Mouse (Mus musculus): ENCODE results near the gene Nfe2. TPM values are rescaled to one million over a fixed set of nuclear protein-coding genes. Genes with fewer than 3 reads are reported as not detected.
A peak's percentile ranks its signal among the peaks of the same experiment; 100 is the strongest.
"Not testable (repeated sequence)": the region's sequence is repeated elsewhere in the genome, so short reads cannot be mapped to it uniquely, and the experiment has no call there.

Gene Nfe2
- polyA plus RNA-seq, 1 experiment from 2014 or later: 0.63 TPM

DNA sequence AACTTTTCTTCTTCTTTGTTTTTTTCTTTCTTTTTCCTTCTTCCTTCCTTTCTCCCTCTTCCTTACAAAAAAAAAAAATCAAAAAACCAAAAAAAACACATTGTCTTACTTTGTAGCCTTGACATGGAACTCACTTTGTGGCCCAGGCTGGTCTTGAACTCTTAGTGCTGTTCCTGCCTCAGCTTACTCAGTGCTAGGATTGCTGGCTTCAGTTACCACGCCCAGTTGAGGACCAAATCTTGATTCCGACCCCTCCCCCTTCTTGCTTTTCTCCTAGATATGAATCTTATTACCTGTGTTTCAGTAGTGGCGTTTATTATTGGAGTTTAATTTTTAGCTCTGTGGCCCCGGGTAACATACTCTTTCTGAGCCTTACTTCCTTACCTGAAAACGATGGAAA, 959 bp upstream of the Nfe2 start:
- no peak overlapping the region for H3K9ac ChIP-seq
- H3K27me3 ChIP-seq (replicated peaks): 0 out of 2 replicates have a peak, but pooled peaks cover 5% of the 10 kb centered on the region
- no peaks in the 10 kb centered on the region for H3K36me3 ChIP-seq (replicated peaks)
- no peak overlapping the region for H3K4me3 ChIP-seq
- peaks cover 6% of the 10 kb centered on the region for H3K4me1 ChIP-seq
- no peak for ATAC-seq (replicated peaks)
- no peaks in the 10 kb centered on the region for H3K9me3 ChIP-seq
- H3K4me2 ChIP-seq: no peak overlapping the region
- 85% methylated on average over 5 of the region's 5 CpGs for WGBS
- H3K27ac ChIP-seq: no peak overlapping the region

GRCm38 (mm10) chr15:103256210-103256986, 1.8 kb downstream of the Nfe2 start:
- Histone ChIP-seq H3K4me3 (no peak overlapping the region), H3K27ac (no peak overlapping the region), H3K4me1 (peaks cover 6% of the 10 kb centered on the region), H3K4me2 (no peak overlapping the region), H3K36me3 (replicated peaks) (no peaks in the 10 kb centered on the region), H3K9me3 (no peaks in the 10 kb centered on the region), H3K9ac (no peak overlapping the region), H3K27me3 (replicated peaks) (0 out of 2 replicates have a peak, but pooled peaks cover 5% of the 10 kb centered on the region)
- no peak for ATAC-seq (replicated peaks)
- 92% methylated on average over 6 of the region's 6 CpGs for WGBS

GRCm38 (mm10) chr15:103255169-103255568, 3.0 kb downstream of the Nfe2 start:
- Histone ChIP-seq H3K4me2 (peak overlapping the region; percentile 65), H3K4me3 (peak overlapping the region; percentile 34), H3K27ac (no peak overlapping the region), H3K4me1 (peaks cover 6% of the 10 kb centered on the region), H3K27me3 (replicated peaks) (0 out of 2 replicates have a peak, but pooled peaks cover 5% of the 10 kb centered on the region), H3K9ac (peak overlapping the region; percentile 40; the same call in 1 of the 2 replicates), H3K36me3 (replicated peaks) (no peaks in the 10 kb centered on the region), H3K9me3 (no peaks in the 10 kb centered on the region)
- under 1% methylated on average over 25 of the region's 25 CpGs for WGBS
- ATAC-seq (replicated peaks): peak; percentile 54; the same call in 1 of the 2 replicates

- no peak overlapping the region for H3K27ac ChIP-seq
- H3K36me3 ChIP-seq (replicated peaks): peaks cover 10% of the 10 kb centered on the region
- ATAC-seq (replicated peaks): no peak
- no peak overlapping the region for H3K9ac ChIP-seq
- 100% methylated on average over 1 of the region's 1 CpGs for WGBS
- no peaks in the 10 kb centered on the region for H3K9me3 ChIP-seq
- H3K27me3 ChIP-seq (replicated peaks): 0 out of 2 replicates have a peak, but pooled peaks cover 5% of the 10 kb centered on the region
- no peak overlapping the region for H3K4me2 ChIP-seq
- peaks cover 6% of the 10 kb centered on the region for H3K4me1 ChIP-seq
- H3K4me3 ChIP-seq: no peak overlapping the region
These were observed 4.9 kb downstream of the Nfe2 start for GRCm38 (mm10) chr15:103253352-103253751.

GRCm38 (mm10) chr15:103252660-103253059, 5.5 kb downstream of the Nfe2 start:
- ATAC-seq (replicated peaks): no peak
- 80% methylated on average over 3 of the region's 3 CpGs for WGBS
- H3K27me3 ChIP-seq (replicated peaks): 0 out of 2 replicates have a peak, but pooled peaks cover 5% of the 10 kb centered on the region

DNA sequence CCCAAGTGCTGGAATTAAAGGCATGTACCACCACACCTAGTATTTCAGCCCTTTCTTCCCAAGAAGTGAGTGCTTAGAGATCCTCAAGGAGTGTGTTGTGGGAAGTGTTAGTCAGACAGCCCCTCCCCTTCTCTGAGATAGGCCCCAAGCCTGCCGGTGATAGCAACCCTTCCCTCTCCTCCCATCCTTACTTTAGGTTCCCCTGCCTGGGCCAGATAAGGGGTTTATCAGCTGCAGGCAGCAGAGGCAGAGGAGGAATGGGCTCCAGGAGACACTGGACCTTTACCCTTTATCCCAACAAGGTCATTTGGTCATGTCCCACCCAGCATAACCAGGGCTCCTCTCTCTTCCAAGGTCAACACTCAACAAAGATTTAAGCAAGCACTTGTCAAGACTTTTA, 6.6 kb downstream of the Nfe2 start:
- no peak overlapping the region for H3K4me3 ChIP-seq
- H3K4me2 ChIP-seq: no peak overlapping the region
- H3K27ac ChIP-seq: no peak overlapping the region
- peaks cover 6% of the 10 kb centered on the region for H3K4me1 ChIP-seq
- no peak overlapping the region for H3K9ac ChIP-seq
- ATAC-seq (replicated peaks): no peak
- H3K9me3 ChIP-seq: no peaks in the 10 kb centered on the region
- WGBS: 68% methylated on average over 1 of the region's 1 CpGs
- peaks cover 27% of the 10 kb centered on the region for H3K36me3 ChIP-seq (replicated peaks)
- H3K27me3 ChIP-seq (replicated peaks): 0 out of 2 replicates have a peak, but pooled peaks cover 4% of the 10 kb centered on the region

More at GRCm38 (mm10) chr15:103252660-103253059, 5.5 kb downstream of the Nfe2 start:
- peaks cover 17% of the 10 kb centered on the region for H3K36me3 ChIP-seq (replicated peaks)
- H3K9me3 ChIP-seq: no peaks in the 10 kb centered on the region
- H3K27ac ChIP-seq: no peak overlapping the region
- no peak overlapping the region for H3K4me2 ChIP-seq
- peaks cover 6% of the 10 kb centered on the region for H3K4me1 ChIP-seq
- no peak overlapping the region for H3K9ac ChIP-seq
- H3K4me3 ChIP-seq: no peak overlapping the region

DNA sequence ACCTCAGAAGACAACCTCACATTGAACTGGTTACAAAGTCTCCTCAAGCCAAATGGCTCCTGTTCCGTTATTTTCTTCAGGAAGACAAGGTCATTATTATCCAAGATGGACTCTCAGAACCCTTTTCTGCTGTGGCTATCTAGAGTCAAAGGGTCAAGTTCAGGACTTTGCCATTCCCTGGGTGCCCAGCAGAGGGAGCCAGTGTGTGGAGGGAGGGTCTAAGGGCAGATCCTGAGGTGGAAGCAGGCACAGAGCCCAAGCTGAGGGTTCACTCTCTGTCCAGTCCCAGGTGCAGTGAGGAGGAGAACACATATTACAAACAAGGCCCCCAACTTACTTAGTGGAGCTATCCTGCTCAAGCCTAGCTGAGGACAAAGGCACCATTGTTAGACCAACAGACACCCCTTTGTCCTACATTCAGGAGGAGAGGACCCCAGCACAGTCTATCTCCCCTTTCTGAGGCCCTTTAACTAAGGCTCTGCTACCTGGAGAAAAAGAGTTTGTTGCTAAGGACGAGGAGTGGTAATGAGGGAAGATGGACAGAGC, 7.9 kb downstream of the Nfe2 start:
- Histone ChIP-seq H3K9me3 (no peaks in the 10 kb centered on the region), H3K4me3 (no peak overlapping the region), H3K27ac (no peak overlapping the region), H3K4me2 (no peak overlapping the region), H3K27me3 (replicated peaks) (no peaks in the 10 kb centered on the region), H3K4me1 (peaks cover 10% of the 10 kb centered on the region), H3K9ac (no peak overlapping the region), H3K36me3 (replicated peaks) (peaks cover 38% of the 10 kb centered on the region)
- 29% methylated on average over 2 of the region's 2 CpGs for WGBS
- no peak for ATAC-seq (replicated peaks)

- H3K27me3 ChIP-seq (replicated peaks); H3K4me3 ChIP-seq; H3K27ac ChIP-seq; H3K4me2 ChIP-seq; H3K9ac ChIP-seq; H3K9me3 ChIP-seq; ATAC-seq (replicated peaks); H3K4me1 ChIP-seq: not testable (repeated sequence)
- 85% methylated on average over 6 of the region's 6 CpGs for WGBS
- peaks cover 41% of the 10 kb centered on the region for H3K36me3 ChIP-seq (replicated peaks)
These were observed 8.7 kb downstream of the Nfe2 start for GRCm38 (mm10) chr15:103249511-103249910.

DNA sequence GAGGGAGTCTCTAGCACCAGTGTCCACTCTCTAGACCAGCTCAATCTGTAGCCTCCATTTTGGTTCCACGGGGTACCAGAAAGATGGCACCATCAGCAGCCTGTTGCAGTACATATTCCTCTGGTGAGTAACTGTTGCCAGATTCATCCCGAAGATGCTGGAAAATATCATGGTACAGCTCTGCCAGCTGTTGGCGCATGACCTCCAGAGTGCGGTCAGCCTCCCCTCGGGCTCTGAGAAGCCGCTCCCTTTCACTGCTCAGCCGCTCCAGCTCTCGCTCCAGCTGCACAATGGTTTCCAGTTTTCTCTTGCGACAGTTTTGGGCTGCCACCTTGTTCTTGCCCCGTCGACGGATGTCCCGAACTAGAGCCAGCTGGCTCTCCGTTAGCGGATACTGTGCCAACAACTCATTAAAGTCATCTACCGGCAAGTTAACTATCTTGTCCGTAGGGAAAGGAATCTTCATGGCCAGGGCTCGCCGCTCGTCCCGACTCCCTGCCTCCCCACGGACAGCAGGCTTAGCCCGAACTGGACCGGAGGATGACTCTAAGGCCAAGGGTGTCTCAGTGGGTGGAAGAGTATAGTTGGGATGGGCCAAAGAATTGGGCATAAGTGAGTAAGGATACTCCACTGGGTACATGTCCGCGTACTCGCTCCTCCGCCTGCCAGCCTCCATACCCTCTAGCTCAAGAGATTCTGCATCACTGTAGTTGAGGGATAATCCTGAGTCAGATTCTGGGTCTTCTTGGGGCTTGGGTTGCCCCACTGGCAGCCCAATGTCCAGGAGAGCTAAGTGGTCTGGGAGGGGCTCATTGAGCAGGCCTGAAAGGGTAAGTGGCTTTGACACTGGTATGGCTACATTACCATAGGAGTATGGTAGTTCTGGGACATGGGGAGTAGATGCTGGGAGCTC, 9.5 kb downstream of the Nfe2 start:
- no peak overlapping the region for H3K4me3 ChIP-seq
- H3K4me2 ChIP-seq: no peak overlapping the region
- H3K36me3 ChIP-seq (replicated peaks): peaks cover 46% of the 10 kb centered on the region
- no peak overlapping the region for H3K9ac ChIP-seq
- H3K9me3 ChIP-seq: no peaks in the 10 kb centered on the region
- no peaks in the 10 kb centered on the region for H3K27me3 ChIP-seq (replicated peaks)
- 85% methylated on average over 28 of the region's 28 CpGs for WGBS
- H3K27ac ChIP-seq: no peak overlapping the region
- peaks cover 9% of the 10 kb centered on the region for H3K4me1 ChIP-seq
- 0 out of 2 replicates have a peak, but pooled peaks have one; percentile 12 for ATAC-seq (replicated peaks)

DNA sequence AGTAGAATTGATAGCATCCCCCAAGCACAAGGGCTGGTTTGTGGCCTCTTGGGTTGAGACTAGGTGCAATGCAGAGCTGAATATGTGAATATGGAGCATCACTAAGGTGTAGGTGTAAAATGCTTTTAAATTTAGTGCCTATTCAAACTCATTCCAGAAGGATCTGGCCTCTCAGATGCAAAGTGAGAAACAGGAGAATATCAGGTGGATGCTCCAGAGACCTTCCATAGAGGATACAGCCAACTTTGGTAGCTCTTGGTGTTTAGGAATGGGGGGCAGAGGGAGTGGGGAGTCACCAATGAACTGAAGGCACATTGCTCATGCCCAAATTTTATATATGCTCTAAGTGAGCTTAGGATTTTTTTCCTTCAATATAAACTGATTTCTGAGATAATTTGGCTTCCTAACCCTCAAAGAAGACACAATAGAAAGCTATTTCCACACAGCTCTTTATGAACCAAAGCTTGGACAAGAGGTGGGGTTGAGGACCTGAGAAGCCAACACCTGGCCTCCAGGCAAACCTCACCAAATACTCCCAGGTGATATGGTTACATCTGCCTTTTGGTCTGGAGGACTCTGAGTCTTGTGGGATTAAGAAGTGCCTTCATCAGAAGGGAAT, 10.3 kb downstream of the Nfe2 start:
- H3K27me3 ChIP-seq (replicated peaks): no peaks in the 10 kb centered on the region
- H3K4me1 ChIP-seq: peaks cover 17% of the 10 kb centered on the region
- H3K4me2 ChIP-seq: no peak overlapping the region
- H3K9me3 ChIP-seq: no peaks in the 10 kb centered on the region
- peaks cover 51% of the 10 kb centered on the region for H3K36me3 ChIP-seq (replicated peaks)
- H3K4me3 ChIP-seq: no peak overlapping the region
- no peak overlapping the region for H3K27ac ChIP-seq
- ATAC-seq (replicated peaks): no peak
- no peak overlapping the region for H3K9ac ChIP-seq

DNA sequence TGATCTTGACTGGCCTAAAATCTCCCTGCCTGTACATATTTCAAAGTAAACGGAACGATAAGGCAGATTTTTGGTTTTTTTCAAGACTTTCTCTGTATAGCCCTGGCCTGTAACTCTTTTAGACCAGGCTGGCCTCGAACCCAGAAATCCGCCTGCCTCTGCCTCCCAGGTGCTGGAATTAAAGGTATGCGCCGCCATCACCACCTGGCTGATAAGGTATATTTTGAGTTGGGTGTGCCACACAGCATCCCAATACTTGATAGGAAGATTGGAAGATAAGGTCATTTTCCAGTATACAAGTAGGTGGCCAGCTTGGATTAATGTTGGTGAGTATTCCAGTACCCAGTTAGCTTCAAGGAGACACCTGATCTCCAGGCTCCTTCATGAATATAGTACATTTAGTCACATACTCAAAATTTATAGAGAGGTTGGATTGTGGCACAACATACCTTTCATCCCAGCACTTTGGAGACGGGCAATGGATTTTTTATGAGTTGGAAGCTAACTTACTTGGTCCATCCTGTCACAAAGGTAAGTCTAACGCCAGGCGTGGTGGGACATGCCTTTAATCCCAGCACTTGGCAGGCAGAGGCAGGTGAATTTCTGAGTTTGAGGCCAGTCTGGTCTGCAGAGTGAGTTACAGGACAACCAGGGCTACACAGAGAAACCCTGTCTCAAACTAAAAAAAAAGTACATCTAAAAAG, 11.0 kb downstream of the Nfe2 start:
- Histone ChIP-seq H3K27ac (no peak overlapping the region), H3K36me3 (replicated peaks) (peaks cover 58% of the 10 kb centered on the region), H3K9me3 (no peaks in the 10 kb centered on the region), H3K27me3 (replicated peaks) (no peaks in the 10 kb centered on the region), H3K4me3 (no peak overlapping the region), H3K4me1 (peaks cover 24% of the 10 kb centered on the region), H3K9ac (no peak overlapping the region), H3K4me2 (no peak overlapping the region)
- no peak for ATAC-seq (replicated peaks)
- 92% methylated on average over 9 of the region's 9 CpGs for WGBS

Measured in midbrain, embryonic 15.5 days (tissue).